Mouse (Mus musculus): ENCODE measurements around the gene Rusc2.

The Rusc2 gene

DNA sequence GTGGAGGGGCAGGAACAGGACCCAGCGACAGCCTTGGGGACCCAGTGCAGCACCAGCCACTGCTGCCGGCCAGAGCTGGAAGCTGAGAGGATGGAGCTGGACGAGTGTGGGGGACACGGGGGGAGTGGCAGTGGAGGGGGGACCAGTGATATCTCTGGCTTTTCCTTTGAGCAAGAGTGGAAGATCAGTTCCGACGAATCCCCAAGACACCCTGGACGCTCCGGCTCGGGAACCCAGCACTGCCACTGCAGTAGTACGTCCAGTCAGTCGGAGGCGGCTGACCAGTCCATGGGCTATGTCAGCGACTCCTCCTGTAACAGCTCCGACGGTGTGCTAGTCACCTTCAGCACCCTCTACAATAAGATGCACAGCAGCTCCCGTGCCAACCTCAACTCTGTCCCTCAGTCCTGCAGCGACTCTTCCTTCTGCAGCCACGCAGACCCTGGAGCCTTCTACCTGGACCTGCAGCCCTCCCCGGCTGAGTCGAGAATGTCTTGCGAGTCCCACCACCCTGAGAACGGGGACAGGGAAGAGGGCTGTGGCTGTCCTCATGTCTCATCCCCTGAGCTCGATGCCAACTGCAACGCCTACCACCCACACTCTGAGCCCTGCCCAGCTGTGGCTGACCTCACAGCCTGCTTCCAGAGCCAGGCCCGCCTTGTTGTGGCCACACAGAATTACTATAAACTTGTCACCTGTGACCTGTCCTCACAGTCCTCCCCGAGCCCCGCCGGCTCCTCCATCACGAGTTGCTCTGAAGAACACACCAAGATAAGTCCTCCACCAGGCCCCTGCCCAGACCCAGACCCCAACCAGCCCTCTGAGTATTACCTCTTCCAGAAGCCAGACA, 33.7 kb downstream of the Rusc2 start:
- DNase-seq (ENCODE audit: low spot score in 2 of 2), result no peak

DNA sequence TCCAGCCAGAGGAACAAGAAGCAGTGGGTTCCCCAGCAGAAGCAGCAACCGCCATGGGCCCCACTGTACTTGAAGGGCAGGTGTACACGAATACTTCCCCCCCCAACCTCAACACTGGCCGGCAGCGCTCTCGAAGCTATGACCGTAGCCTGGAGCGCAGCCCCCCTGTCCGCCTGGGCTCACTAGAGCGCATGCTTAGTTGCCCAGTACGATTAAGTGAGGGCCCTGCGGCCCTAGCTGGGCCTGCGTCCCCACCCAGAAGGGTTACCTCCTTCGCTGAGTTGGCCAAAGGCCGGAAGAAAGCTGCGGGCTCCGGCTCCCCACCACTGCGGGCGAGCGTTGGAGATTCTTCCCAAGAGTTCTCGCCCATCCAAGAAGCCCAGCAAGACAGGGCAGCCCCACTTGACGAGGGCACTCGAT, 34.3 kb downstream of the Rusc2 start:
- no peak for DNase-seq (ENCODE audit: low spot score in 2 of 2)

DNA sequence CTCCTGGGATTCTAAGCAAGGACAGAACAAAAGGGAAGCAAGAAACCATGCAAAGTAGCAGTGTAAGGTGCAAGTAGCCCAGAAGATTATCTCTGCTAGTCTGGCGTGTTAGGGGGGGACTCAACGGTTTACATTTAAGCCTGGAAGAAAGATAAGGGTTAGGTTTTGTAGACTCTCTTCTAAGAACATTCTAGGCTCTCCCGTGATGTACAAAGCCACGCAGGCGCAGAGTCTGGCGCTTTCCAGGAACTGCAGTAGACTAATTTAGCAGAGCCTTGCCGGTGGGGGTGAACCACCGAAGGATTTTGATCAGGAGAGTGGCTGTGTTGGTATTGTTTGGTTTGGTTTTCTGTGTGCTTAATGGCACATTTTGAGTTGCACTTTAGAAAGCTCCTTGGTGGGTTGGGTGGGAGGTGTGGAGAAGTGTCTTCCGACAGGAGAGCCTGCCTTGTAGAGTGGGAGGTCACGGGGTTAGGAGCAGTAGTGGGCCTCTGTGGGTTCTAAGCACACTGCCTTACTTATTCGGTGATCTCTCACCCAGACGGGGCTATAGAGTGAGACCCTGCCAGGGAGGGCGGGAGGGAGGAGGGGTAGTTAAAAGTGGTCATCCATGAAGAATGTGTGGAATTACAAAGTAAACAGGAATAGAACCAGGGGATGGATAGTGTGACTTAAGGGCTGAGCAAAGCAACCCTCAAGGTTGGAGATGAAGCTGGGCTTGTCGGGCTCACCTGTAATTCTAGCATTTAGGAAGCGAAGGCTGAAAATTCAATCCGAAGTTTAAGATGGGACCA, 35.7 kb downstream of the Rusc2 start:
- DNase-seq (ENCODE audit: low spot score in 2 of 2), result no peak

DNA sequence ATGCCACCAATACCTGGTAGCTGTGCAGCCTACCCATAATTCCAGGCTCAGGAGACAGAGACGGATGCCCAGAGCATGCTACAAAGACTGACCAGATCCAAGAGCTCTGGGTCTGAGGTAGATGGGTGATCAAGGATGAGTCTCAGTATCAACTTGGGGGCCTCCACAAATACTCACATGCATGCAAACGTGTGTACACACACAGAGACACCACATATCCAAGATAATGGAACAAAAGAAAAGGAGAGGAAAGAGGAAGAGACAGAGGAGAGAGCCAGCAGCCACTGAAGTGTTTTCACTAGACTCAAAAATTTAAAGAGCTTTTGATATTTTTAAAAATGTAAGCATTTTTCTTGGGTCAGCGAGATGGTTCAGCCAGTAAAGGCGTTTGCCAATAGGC, 36.7 kb downstream of the Rusc2 start:
- DNase-seq (ENCODE audit: low spot score in 2 of 2), result no peak

DNA sequence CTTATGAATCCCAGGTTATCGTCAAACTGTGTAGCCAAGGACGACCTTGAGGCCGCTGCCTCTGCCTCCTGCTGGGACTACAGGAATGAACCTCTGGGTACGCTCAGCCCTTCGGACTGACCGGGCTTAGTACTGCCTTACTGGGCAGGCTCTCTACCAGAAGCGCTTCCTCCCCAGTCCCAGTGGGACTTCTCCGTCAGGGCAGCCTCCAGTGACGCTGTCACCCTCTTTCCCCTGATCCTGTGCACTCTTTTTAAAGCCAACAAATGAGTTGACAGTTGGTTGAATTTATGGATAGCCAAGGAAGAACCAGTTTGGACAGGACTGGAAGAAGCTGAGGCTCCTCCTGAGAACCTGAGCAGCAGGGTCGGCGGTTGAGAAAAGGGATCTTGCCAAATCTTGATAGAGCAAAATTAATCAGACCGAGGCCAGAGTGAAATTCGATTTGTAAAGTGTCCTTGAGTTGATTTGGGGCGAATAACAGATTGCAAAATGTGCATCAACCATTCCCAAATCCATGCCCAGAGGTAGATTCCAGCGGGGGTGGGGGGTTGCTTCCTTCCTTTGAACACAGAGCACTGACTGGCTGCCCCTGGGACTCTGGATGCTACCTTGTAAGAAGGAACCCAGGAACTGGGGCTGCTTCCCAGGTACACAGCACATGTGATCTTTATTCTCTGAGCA, 37.3 kb downstream of the Rusc2 start:
- DNase-seq (ENCODE audit: low spot score in 2 of 2), result no peak

DNA sequence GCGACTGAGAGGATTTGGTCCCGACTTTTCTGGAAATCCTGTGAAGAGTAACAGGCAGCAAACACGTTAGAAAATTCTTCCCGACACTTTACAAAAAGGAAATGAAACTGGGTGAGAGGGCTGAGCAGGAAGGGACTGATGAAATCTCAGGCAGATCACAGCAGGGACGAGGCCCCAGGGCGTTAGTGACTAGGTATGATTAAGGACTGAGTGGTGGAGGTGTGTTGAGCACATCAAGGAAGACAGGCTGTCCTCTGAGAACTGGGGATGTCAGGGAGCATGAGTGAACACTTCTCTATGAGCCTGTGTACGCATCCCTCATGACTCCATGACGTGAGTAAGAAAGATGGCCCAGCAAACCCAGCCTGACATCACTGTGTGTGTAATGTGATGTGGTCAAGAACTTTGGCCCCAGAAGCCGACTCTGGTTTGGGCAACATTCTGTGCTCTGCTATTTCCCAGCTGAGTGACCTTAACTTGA, 38.1 kb downstream of the Rusc2 start:
- DNase-seq (ENCODE audit: low spot score in 2 of 2), result no peak

DNA sequence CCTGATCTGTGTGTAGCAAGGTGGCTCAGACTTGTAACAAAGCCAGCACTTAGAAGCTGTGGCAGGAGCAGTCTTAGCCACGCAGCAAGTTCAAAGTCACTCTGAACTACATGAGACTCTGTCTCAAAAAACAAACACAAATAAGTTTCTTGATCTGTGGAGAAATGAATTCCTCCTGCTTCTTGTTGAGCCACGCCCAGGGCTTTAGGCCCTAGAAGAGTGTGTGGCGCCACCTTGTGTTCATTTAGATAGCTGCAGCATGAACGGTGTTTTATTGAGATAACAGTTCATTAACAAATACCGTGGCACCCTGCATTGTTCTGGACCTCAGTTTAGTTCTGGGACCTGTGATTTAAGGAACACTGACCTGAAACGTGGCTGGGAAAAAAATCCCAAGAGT, 38.5 kb downstream of the Rusc2 start:
- DNase-seq (ENCODE audit: low spot score in 2 of 2), result peak in 1 of 2 experiments; percentile 63

DNA sequence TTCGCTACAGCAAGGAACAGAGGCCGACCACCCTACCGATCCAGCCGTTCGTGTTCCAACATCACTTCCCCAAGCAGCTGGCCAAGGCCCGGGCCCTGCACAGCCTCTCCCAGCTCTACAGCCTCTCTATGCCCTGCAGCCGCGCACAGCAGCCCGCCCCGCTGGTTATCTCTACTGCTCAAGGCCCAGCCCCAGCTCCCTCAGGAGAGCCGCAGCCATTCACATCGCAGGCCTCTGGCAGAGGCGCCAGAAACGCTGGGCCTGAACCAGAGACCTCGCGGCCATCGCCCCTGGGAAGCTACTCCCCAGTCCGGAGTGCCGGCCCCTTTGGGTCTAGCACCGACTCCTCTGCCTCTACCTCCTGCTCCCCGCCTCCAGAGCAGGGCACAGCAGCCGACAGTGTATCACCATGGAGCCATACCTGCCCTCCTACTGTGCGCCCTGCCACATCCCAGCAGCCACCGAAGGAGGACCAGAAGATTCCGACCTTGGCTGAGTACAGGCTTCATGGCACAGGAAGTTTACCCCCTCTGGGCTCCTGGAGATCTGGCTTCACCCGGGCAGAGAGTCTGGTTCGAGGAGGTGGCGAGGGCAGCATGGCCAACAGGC, 40.0 kb downstream of the Rusc2 start:
- no peak for DNase-seq (ENCODE audit: low spot score in 2 of 2)

DNA sequence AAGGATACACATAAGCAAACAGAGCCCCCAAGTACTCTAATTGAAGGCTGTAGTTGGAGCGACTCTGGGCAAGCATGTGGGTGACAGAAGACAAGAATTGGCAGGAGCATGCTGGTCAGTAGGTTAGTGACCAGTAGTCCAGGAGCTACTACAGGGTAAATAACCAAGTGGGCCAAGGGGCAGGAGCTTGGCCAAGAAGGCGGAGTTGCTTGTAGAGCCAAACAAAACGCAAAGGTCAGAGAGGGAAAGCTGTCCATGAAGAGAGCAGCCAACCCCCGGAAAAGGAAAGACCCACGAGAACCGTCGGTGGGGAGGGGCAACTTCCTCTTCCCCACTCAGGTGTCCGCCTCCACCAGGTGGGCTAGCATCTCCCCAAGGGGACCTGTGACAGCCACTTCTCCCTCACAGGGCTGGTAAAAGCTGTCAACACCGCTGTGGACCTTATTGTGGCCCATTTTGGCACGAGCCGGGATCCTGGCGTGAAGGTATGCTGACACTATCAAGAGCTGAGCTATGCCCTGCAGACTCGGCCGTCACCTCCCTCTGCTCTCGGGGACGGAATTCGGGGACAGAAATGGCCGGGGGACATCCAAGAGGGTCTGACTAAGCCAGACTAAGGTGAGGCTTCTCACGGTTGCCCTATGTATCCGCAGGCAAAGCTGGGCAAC, 41.6 kb downstream of the Rusc2 start:
- DNase-seq (ENCODE audit: low spot score in 2 of 2), result no peak

DNA sequence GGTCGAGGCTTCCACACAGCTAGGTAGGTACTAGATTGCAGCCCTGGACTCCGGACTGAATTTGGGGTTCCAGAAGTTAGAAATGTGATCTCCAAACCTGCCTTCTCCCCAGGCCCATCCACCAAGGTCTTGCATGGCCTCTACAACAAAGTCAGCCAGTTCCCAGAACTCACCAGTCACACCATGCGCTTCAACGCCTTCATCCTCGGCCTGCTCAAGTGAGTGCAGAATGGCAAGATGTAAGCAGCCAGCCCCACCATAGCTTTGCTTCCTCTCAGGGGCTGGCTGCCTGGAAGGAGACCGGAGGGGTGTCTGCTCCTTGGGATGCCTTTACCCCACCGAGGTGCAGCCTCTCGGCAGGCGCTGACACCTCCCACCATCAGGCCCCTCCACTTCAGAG, 42.3 kb downstream of the Rusc2 start:
- no peak for DNase-seq (ENCODE audit: low spot score in 2 of 2)

DNA sequence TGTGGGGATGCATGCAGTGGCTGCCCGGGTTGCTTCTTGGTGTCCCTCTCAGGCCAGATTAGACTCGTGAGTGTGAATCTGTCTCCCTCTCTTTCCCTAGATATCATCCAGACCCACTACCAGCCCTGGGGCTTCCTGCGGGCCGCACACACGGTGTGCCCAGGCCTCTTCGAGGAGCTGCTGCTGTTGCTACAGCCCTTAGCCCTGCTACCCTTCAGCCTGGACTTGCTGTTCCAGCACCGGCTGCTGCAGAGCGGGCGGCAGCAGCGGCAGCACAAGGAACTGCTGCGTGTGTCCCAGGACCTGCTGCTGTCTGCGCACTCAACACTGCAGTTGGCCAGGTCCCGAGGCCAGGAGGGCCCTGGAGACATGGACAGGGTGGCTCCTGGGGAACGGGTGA, 43.4 kb downstream of the Rusc2 start:
- DNase-seq (ENCODE audit: low spot score in 2 of 2), result no peak

DNA sequence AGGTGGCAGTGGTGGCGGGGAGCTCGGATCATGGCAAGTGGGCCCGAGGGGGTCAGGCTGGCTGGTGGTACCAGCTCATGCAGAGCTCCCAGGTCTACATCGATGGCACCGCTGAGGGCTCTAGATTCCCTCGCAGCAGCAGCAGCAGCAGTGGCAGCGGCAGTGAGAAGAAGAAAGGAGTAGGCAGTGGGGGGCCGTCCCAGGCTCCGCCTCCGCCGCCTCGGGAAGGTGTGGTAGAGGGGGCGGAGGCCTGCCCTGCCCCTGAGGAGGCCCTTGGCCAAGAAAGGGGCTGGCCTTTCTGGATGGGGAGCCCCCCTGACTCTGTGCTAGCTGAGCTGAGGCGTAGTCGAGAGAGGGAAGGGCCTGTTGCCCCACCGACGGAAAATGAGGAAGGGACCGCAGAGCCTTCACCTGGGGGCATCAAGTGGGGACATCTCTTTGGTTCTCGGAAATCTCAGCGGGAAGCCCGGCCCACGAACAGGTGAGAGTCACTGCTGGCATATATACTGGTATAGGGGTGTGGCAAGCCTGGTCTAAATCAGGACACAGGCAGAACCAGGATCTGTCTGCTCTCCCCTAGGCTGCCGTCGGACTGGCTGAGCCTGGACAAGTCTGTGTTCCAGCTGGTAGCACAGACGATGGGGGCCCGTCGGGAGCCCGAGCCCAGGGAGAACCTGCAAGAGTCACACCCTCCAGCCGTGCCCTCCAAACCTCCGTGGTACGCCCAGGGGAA, 44.0 kb downstream of the Rusc2 start:
- DNase-seq (ENCODE audit: low spot score in 2 of 2), result no peak

DNA sequence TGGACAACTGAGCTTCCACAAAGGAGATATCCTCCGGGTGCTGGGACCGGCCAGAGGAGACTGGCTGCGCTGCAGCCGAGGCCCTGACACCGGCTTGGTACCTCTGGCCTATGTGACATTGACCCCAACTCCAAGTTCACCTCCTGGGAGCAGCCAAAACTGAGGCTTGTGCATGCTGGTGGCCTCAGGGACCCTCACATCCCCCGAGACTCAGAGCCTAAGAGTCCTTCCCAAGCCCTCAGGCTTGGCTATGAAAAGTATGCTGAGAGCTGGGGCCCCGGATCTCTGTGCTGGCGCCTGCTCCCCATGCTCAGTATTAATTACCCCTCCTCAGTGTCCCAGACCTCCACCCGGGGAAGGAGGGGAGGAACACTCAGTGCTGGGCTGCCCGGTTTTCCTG, 44.7 kb downstream of the Rusc2 start:
- DNase-seq (ENCODE audit: low spot score in 2 of 2), result no peak

DNA sequence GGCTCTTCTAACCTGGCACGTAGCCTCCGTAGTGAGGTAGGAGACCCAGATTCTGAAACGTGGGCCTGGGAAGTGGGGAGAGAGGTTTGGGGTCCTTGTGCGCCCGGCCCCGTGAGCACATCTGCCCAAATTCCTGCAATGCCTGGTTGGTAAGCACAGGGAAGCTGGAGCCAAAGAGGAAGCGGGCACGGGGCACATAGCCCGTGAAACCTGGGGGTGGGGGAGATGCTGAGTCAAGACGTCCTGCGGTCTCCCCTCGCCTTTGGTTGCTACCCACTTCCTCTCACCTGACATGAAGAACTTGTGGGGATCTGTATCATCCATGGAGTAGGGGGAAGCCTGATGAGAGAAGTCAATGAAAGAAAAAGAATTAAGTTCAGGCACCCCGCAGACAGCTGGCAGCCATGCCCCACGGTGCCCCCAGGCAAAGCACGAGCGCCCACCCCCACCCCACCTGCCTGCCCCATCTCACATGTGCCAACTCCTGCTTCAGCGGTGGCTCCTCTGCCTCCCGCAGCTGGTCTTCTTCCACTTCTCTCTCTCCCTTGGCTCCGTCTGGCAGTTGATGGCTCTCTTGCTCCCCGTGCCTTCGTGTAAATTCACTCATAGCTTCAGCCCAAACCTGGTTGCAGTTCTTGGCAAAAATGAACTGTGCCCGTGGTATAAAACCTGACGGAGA, 45.9 kb downstream of the Rusc2 start:
- DNase-seq (ENCODE audit: low spot score in 2 of 2), result no peak

DNA sequence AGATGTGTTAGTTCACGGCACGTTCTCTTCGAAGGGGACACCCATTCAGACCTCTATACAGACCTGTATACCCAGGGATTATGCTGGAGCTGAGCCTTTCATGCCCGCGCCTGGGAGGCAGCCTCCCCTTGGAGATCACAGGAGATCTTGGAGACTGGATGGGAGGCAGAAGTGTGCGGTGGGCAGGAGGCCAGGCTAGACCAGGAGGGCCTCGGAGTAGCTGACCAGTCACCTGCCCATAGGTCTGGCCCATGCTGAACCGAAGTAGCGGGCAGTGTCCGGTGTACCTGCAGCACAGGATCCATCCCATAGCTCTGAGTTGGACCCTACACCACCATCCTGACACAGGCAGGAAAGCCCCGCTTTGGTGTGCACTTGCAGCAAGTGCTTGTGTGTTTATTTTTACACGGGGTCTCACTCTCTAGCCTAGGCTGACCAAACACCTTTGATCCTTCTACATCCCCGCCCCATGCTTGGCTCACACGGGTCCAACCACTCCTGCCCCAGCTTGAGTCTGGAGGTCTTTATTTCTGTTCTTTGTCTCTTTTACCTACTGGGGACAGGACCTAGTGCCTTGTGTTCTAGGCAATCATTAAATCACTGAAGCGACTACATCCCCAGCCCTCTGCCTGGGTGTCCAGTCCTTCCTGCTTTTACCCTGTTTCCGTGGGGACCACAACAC, 46.5 kb downstream of the Rusc2 start:
- DNase-seq (ENCODE audit: low spot score in 2 of 2), result no peak

DNA sequence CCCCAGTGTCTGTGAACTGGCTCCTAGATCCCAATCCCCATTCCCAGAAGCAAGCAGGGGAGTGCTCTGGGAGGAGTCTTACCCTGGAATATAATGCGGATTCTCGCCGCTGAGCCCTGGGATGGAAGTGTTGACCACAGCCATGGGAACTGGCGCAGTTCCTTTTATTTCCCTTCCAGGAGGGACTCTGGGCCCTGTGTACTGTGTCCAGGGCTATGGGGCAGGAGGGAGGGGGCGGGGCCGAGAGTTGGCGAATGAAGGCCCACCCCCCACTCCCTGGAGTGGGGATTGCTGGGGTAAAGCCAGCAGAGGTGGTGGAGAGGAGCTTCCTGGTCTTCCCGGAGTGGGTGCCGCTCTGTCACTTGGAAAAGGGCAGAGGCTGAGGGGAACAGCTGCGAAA, 47.2 kb downstream of the Rusc2 start, which contains the start of gene Fam166b:
TSS of gene Fam166b (minus strand) at position 189 of the 400 bp plus-strand sequence.
- no peak for DNase-seq (ENCODE audit: low spot score in 2 of 2)

DNA sequence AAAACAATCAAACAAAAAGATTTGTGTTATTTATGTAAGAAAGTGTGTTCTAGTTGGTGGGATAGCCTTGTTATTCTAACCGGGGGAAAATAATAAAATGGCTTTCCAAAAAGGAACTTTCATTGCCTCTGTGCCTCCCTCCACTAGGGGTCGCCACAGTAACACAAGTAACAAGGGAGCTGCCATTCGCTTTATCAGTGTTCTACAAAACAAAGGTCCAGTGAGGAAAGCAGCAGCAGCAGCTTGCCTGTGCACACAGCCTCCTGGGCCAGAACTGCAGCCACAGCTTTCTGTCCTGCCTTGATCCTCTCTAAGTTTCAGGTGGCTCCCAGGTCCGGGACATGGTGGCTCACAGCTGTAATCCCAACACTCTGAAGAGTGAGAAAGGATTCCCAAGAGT, 49.9 kb downstream of the Rusc2 start:
- peak; percentile 63 to 71 for DNase-seq (ENCODE audit: low spot score in 2 of 2)

DNA sequence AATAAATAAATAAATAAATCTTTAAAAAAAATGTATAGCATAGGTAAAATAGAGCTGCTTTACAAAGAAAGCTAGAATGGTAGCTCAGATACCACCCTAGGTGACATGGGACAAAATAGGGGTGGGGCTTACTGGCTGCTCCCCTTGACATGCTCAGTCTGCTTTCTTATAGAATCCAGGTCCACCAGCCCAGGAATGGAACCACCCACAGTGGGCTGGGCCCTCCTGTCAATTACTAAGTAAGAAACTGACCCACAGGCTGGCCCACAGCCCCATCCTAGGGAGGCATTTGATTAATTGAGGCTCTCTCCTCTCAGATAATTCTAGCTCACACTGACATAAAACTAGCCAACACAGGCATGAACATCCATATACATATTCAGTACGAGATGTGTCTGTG, 51.1 kb downstream of the Rusc2 start:
- no peak for DNase-seq (ENCODE audit: low spot score in 2 of 2)

DNA sequence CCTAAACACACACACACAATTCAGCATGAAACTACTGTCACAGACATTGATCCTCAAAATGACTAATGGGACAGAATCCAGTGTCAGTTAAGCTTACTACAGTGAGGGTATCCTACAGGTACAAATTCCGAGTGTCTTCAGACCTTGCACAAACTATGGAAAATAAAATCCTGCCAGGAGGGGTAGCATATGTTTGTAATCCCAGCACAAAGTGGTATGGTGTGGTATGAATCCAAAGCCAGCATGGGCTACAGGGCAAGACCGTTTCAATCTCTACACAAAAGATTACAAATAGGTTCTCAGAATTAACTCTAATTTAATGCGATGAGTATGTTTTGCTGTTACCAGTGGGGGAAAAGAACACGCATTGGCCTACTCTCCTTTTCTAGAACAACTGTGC, 59.9 kb downstream of the Rusc2 start, which contains the start of gene Tesk1:
TSS of gene Tesk1 (plus strand) at position 301 of the 400 bp plus-strand sequence.
- no peak for DNase-seq (ENCODE audit: low spot score in 2 of 2)

All from frontal cortex, postnatal 10 days (tissue).